Mouse (Mus musculus) right cerebral cortex, postnatal 14 days (tissue): ENCODE results near the gene Tnfsf9.
"Not testable (repeated sequence)": the region's sequence is repeated elsewhere in the genome, so short reads cannot be mapped to it uniquely, and the experiment has no call there.

Experiments used
- DNase-seq: peaks from one replicate; pipeline ENCODE4 v3.0.0; 2022

Tnfsf9 gene

GRCm38 (mm10) chr17:57095855-57096622, 9.1 kb upstream of the Tnfsf9 start:
- DNase-seq, result no peak

DNA sequence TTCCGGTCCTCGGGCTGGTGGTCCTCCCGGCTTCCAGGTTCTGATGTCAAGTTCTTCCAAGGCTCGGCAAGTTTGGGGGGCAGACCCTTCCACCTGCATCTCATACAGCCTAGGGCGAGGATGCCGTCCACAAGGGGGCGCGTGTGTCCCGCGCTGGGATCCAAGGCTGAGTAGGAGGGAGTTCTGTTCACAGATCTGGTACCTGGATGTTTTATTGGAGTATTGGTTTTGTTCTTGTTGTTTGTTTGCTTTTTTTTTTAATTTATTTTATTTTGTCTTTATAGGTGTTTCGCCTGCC, 8.6 kb upstream of the Tnfsf9 start:
- peak; percentile 90 for DNase-seq

GRCm38 (mm10) chr17:57098321-57098720, 6.8 kb upstream of the Tnfsf9 start:
- no peak for DNase-seq

DNA sequence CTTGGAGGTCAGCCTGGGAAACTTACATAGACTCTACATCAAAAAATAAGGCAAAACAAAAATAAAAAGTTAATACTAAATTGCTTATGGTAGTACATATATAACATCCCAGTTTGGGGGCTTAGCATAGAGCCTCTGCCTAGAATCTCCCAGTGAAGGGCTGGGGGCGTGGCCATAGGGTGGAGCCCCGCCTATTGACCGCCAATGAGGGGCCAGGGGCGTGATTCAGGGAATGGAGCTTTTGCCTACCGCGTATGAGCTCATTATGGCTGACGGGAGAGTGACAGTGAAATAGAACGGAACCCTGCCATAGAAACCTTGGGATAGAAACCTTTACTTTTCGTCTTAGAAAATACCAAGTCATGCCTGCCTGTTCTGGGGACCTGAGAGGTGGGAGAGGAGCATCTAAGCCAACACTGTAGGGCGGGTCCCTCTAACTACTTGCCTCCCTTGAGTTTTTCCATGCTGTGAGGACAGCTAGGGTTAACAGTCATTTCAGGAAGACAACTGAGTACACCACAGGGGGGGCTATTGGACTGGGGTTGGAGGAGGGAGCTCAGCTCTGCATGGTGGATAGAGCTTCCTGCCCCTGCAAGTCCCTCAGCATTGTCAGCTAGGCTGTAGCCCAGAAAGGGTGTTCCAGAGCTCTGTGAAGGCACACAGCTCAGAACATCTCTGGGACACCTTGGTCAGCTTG, 5.3 kb upstream of the Tnfsf9 start:
- no peak for DNase-seq

DNA sequence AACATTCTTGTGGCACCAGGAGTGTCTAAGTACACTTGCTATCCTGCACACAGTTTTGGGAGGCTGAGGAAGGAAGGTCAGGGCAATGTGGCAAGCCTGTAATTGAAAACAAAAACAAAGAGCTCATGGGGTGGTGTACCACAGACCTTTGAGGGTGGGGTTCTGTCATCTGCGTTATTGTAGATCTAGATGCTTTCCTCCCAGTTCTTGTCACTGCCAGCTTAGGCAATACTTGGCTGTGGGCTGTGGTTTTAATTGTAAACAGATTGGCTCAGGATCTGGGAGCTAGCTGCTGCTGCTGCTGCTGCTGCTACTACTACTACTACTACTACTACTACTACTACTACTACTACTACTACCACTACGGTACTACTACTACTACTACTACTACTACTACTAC, 2.8 kb upstream of the Tnfsf9 start:
- no peak for DNase-seq

- DNase-seq, result no peak
Observed at GRCm38 (mm10) chr17:57104496-57104895, 629 bp upstream of the Tnfsf9 start.

DNA sequence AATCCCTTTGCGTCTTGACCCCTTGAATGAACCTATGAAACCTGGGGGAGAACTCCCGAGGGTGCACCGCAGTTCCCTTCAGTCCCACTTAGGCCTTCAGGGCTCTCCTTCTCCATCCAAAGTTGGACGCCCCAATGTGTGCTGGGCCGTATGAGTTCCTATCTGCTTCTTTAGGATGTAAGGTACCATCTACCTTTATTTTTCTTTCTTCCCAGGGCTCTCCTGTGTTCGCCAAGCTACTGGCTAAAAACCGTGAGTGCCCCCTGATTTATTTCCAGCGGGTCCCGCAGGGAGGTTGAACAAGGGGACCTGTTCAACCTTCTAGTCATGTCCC, 877 bp downstream of the Tnfsf9 start:
- DNase-seq, result no peak

GRCm38 (mm10) chr17:57107064-57107463, 1.9 kb downstream of the Tnfsf9 start:
- no peak for DNase-seq

DNA sequence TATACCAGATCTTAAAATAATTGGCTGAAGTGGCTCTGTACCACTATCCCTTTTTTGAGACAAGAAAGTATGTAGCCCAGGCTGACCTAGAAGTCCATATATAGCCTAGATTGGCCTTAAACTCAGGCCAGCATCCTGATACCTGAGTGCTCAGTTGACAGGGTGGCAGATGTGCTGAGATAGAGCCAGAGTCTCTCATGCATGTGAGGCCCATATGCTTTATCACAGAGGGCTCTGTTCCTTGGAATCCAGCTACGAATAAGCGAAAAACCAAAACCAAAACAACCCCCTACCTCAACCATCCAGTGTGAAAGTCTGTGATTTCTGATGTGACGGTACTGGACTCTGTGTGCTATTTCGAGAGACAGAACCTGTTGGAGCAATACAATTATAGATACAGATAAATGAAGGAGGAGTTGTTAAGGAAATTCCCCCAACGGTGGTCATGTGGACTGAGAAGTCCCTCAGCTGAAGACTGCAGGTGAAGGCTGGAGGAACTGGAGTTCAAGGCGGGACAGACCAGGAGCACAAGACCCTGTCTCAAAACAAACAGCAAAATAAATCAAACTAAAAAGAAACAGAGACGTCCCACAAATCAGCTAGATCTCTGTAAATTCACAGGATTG, 3.0 kb downstream of the Tnfsf9 start:
- no peak for DNase-seq

DNA sequence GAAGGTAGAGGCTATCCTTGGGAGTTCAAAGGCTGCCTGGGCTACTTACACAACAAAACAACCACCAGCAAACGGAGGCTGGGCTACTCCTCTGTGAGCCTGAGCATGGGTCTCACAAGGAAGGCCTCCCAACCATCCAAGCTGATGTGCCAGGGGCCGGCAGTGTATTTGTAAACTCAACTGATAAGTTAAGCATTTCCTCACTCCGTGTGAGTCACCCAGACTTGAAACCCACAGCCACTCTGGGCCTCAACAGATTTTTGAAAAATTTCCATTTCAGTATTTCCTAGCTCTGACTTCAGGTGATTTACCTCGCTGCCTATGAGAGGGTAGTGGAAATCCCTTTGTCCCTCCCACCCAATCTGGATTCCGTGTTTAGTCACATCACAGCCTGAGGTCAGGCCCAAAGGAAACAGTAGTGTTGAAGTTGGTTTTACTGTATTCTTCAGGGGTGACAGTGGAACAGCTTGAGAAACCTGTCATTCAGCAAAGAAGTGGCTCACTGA, 3.6 kb downstream of the Tnfsf9 start:
- DNase-seq, result no peak

DNA sequence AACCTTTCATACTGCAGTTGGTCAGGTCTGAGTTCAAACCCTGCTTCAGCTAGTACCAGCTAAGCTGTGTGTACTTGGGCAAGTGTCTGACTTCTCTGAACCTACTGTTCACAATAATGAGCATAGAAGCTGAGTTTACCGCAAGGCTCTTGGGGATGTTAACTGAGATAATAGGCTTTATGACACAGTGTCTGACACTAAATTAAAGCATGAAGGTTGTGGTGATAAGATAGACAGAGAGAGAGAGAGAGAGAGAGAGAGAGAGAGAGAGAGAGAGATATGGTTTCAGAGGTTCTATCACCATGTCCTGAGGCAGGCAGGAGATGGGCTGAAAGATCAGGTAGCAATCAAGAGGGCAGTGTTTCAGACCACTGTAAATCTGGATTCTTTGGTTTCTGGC, 4.9 kb downstream of the Tnfsf9 start:
- DNase-seq, result no peak

GRCm38 (mm10) chr17:57112768-57113474, 7.8 kb downstream of the Tnfsf9 start:
- DNase-seq, result no peak

DNA sequence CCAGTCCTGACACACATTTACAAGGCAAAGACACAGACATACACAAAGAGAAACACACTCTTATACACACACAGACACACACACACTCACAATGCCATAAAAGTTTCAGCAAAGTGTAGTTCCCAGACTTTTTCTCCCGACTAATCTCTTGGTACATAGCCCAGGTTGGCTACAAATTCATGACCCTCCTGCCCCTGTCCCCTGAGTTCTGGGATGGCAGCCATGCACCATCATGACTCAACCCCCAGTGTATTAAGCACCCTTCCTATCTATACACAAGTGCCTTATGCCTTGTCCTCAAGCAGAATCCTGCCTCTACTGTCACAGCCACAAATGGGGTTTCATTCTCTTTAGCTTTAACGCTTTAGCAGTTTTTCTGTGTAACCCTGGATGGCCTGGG, 11.7 kb downstream of the Tnfsf9 start:
- DNase-seq, result no peak

DNA sequence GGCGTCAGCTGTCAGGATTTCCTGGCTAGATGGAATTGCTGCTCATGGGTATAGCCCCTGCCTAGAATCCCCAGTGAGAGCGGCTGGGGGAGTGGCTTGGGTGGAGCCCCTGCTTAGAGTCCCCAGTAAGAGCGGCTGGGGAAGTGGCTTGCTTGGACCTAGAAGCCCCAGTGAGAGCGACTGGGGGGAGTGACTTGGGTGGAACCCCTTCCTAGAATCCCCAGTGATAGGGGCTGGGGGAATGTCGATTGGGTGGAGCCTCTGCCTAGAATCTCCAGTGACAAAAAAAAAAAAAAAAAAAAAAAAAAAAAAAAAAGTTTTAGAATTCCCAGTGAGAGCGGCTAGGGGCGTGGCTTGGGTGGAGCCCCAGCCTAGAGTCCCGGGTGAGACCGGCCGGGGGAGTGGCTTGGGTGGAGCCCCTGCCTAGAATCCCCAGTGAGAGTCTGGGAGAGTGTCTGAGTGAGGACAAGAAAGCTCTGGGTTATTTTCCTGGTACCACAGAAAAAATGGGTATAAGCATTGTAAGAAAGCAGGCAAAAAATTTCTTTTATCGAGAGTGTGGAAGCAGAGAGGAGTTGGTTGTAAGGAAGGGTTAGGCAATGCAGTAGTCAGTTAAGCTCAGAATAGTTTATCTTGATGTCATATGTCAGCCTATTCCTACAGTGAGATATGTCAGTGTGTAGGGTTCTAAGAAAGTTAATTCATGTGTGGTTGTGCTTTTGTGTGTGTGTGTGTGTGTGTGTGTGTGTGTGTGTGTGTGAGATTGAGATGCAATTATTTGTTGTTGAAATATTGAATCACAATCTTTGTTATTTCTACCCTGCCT, 13.6 kb downstream of the Tnfsf9 start:
- DNase-seq, result no peak

DNA sequence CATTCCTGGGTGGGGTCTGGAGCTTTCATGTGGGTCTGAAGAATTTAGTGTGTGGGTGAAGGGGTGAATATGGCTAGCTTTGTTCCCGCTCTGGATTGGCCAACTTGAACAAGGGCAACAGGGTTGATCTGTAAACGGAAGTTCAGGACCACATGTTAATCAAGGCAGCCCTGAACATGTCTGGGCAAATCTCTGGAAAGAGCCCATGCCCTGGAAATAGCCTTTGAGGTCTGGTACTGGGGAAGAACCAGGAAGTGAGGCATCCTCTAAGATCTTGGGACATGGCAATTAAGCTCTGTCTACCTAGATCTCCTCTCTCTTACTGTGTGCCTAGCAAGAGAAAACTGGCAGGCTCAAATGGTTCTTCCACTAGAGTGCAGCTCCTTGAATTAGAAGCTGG, 16.7 kb downstream of the Tnfsf9 start:
- DNase-seq, result no peak

DNA sequence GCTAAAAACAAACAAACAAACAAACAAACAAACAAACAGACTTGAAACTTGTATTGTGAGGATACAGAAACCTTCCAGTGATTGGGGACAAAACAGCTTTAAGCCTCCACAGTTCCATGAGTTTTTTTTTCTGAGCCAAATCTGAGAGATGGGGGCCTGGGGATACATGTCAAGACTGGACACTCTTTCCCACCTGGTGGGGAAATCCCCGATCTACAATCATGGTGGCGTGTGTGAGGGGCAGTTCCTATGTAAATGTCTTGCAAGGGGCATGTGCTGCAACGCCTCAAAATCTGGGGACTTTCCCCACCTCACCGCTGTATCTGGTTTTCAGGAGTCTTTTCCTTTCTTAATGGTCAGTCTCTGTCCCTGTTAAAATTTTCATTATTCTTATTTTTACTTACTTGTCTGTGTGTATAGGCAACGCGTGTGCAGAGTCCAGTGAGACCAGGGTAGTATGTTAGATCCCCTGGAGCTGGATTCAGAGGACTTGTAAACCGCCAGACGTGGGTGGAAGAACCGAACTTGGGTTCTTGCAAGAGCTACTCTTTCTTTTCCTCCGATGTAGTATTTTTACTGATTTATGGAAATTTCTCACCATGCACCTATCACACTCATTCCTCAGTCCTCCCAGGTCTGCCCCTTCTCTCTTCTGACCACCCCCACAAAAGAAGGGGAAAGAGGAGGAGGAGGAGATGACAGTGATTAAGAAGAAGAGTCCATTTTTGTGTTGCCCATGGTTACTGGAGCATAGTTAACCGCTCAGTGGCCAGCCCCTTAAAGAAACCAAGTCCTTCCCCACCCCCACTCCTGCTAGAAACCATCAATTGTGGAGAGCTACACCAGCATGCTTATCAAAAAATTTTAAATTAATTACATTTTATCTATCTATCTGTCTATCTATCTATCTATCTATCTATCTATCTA, 18.3 kb downstream of the Tnfsf9 start:
- no peak for DNase-seq

- DNase-seq, result no peak
Observed at GRCm38 (mm10) chr17:57124792-57125191, 19.7 kb downstream of the Tnfsf9 start.

- DNase-seq, result no peak
Observed at GRCm38 (mm10) chr17:57125853-57126622, 20.9 kb downstream of the Tnfsf9 start.

DNA sequence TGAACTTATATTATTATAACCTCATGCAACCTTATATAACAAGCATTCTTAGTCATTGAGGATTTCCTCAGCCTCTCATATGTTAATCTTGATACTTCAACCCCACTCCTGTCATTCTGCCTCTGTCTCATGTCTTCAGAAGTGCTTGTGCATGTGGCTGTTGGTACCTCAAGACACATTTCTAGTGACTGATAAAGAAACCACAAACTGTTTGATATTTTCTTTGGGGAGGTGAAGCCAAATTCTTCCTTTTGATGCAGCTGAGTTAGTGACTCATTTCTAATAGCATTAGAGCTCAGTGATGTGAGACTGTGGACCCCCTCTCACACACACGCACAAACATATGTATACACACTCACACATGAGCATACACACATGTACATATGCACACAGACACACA, 26.7 kb downstream of the Tnfsf9 start:
- DNase-seq, result no peak

DNA sequence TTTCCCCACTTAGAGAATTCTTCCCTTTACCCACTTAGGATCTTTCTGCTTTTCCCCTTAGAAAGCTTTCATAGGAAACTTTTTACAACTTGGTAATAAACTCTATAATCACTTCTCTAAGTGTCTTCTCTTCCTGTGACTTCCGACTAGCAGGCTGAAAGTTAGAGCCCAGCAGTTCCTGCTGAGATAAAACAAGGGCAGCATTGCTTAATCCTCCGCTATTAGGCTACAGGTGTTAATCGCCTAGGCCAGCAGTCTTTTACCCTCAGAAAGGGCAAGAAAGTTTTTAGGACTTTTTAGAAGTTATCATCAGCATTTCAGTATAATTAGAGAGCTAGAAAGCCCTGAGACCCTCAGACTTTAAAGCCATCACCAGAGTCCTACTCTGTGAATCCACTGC, 28.9 kb downstream of the Tnfsf9 start:
- DNase-seq, result not testable (repeated sequence)

DNA sequence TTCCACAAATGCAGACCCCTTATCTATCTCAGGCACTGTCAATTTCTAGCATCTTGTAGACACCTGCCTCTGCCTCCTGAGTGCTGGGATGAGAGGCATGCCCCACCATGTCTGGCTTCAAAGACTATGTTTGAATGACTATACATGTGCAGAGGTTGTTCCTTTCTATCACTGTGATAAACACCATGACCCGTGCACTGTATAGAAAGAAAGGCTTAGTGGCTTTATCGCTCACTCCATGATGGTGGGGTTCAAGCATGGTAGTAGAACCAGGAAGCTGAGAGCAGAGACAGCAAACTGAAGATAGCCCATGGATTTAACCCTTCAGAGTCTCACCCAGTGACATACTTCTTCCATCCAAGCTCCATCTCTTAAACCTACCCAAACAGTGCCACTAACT, 29.6 kb downstream of the Tnfsf9 start:
- no peak for DNase-seq
